In genomic region chr14:8549108-8549507, GRCm38 (mm10) we compare ENCODE assay signal across 24 mouse cellular contexts.
DNase-seq lines count a peak whose midpoint lies in the region; ATAC-seq and TF ChIP-seq lines count a peak whose summit lies in the region.
"Had no signal": no experiment of that assay in that cellular context is flagged by ENCODE, and none has a peak within 500 bp of the region (broad histone marks: within the 10 kb centered on the region; RNA-seq: fewer than 3 reads in every experiment).

No protein-coding gene starts in this region.

- no peaks in the 10 kb centered on the region for H3K9me3 ChIP-seq in midbrain, embryonic 14.5 days (ENCODE audit: control insufficient read depth, low read length)
- H3K9me3 ChIP-seq in midbrain, postnatal 0 days (ENCODE audit: low read length): no peaks in the 10 kb centered on the region
- H3K9me3 ChIP-seq in MEL (replicated peaks; ENCODE audit: insufficient read depth, low read length): no peaks in the 10 kb centered on the region
- H3K9me3 ChIP-seq: embryonic facial prominence, embryonic 12.5 days; forebrain, embryonic 13.5 days; forebrain, embryonic 15.5 days; G1E had no signal

- H3K79me2 ChIP-seq in MEL (ENCODE audit: control insufficient read depth, insufficient read depth, low read length, poor library complexity): no peaks in the 10 kb centered on the region

- no peak overlapping the region for H3K4me3 ChIP-seq in midbrain, embryonic 14.5 days (replicated peaks; ENCODE audit: low read depth, low read length)
- H3K4me3 ChIP-seq in midbrain, postnatal 0 days (ENCODE audit: low read depth, low read length): no peak overlapping the region
- H3K4me3 ChIP-seq in MEL (ENCODE audit: control insufficient read depth in 1 of 2, insufficient read depth in 1 of 2, low read depth in 2 of 2, low read length in 2 of 2): no peak overlapping the region
- H3K4me3 ChIP-seq: embryonic facial prominence, embryonic 10.5 days; embryonic facial prominence, embryonic 12.5 days; forebrain, embryonic 13.5 days; forebrain, embryonic 15.5 days had no signal

- peak; percentile 7 for DNase-seq in midbrain, embryonic 14.5 days
- no peak for DNase-seq in midbrain, postnatal 0 days (ENCODE audit: low spot score)
- DNase-seq in MEL (ENCODE audit: low read depth, low spot score): peak; percentile 6
- DNase-seq in frontal cortex, postnatal 25 days (ENCODE audit: low spot score in 2 of 2): no peak
- DNase-seq: adrenal gland, adult 8-10 months; adrenal gland, postnatal 14 days; adrenal gland, postnatal 36 days; B cell, adult 2 months; cerebellum, adult 11-12 months; cerebellum, adult 2 months; cerebellum, adult 9-10 months; cerebellum, postnatal 10 days; cerebellum, postnatal 25 days; forebrain, postnatal 0 days had no signal

- no peak overlapping the region for H3K4me2 ChIP-seq in midbrain, embryonic 14.5 days (ENCODE audit: low read length)
- no peak overlapping the region for H3K4me2 ChIP-seq in midbrain, postnatal 0 days (ENCODE audit: low read depth, low read length, poor library complexity, severe bottlenecking)
- H3K4me2 ChIP-seq: embryonic facial prominence, embryonic 12.5 days; forebrain, embryonic 13.5 days; forebrain, embryonic 15.5 days had no signal

- H3K27ac ChIP-seq in midbrain, embryonic 14.5 days (replicated peaks; ENCODE audit: low read depth, low read length): no peak overlapping the region
- H3K27ac ChIP-seq in midbrain, postnatal 0 days (ENCODE audit: low read depth, low read length): no peak overlapping the region
- H3K27ac ChIP-seq in MEL (ENCODE audit: control insufficient read depth, low read depth, low read length): no peak overlapping the region; the same call in 1 of the 2 replicates
- H3K27ac ChIP-seq: embryonic facial prominence, embryonic 10.5 days; embryonic facial prominence, embryonic 12.5 days; forebrain, embryonic 13.5 days; forebrain, embryonic 15.5 days had no signal

- no peak for TF ChIP-seq POLR2A in MEL (IDR thresholded peaks at IDR 0.05; ENCODE audit: control insufficient read depth in 1 of 2, insufficient read depth in 1 of 2, low read depth in 1 of 2, low read length in 2 of 2, poor library complexity in 1 of 2)

- TF ChIP-seq EP300 in MEL (IDR thresholded peaks at IDR 0.05; ENCODE audit: low read depth in 1 of 2, low read length in 2 of 2): peak in 1 of 2 experiments; percentile 62; a peak in 2 of 4 replicates

- TF ChIP-seq CTCF in midbrain, postnatal 0 days (IDR thresholded peaks at IDR 0.05): no peak
- TF ChIP-seq CTCF in MEL (IDR thresholded peaks at IDR 0.05 in 2 of 3, conservative IDR thresholded peaks at IDR 0.05 in 1 of 3; ENCODE audit: control insufficient read depth in 1 of 3, insufficient read depth in 1 of 3, low read depth in 2 of 3, low read length in 3 of 3, poor library complexity in 1 of 3, severe bottlenecking in 1 of 3): no peak

- H3K27me3 ChIP-seq in midbrain, embryonic 14.5 days (ENCODE audit: control insufficient read depth, insufficient read depth, low read length): no peaks in the 10 kb centered on the region
- H3K27me3 ChIP-seq in midbrain, postnatal 0 days (ENCODE audit: insufficient read depth, low read length): no peaks in the 10 kb centered on the region
- no peaks in the 10 kb centered on the region for H3K27me3 ChIP-seq in MEL (ENCODE audit: control insufficient read depth in 1 of 2, insufficient read depth in 2 of 2, low read length in 2 of 2)
- H3K27me3 ChIP-seq: CH12.LX; embryonic facial prominence, embryonic 12.5 days; forebrain, embryonic 13.5 days; forebrain, embryonic 15.5 days; Patski had no signal

- 61% methylated on average over 4 of the region's 4 CpGs for WGBS in midbrain, embryonic 14.5 days
- WGBS in midbrain, postnatal 0 days: 49% methylated on average over 4 of the region's 4 CpGs

- H3K36me3 ChIP-seq in midbrain, embryonic 14.5 days (ENCODE audit: control insufficient read depth, insufficient read depth, low read length): no peaks in the 10 kb centered on the region
- no peaks in the 10 kb centered on the region for H3K36me3 ChIP-seq in midbrain, postnatal 0 days (ENCODE audit: insufficient read depth, low read length)
- no peaks in the 10 kb centered on the region for H3K36me3 ChIP-seq in MEL (ENCODE audit: control insufficient read depth in 1 of 2, insufficient read depth in 2 of 2, low read length in 2 of 2)
- H3K36me3 ChIP-seq: embryonic facial prominence, embryonic 12.5 days; forebrain, embryonic 15.5 days; G1E had no signal

- no peak for TF ChIP-seq RAD21 in MEL (IDR thresholded peaks at IDR 0.05; ENCODE audit: low read depth, low read length)

- ATAC-seq in midbrain, embryonic 14.5 days (ENCODE audit: low FRiP score, low TSS enrichment): no peak
- ATAC-seq in midbrain, postnatal 0 days (ENCODE audit: low FRiP score): no peak
- ATAC-seq in inflammation-experienced regulatory T-cells, adult 6 months: no peak
- ATAC-seq: activated CD4-positive, CD25-positive, alpha-beta regulatory T cell, adult 4 months; CD4-positive, CD25-positive, alpha-beta regulatory T cell, adult 4 months; forebrain, embryonic 13.5 days; forebrain, embryonic 15.5 days; forebrain, postnatal 0 days; Patski had no signal

- no peak overlapping the region for H3K9ac ChIP-seq in midbrain, embryonic 14.5 days (replicated peaks; ENCODE audit: low read length)
- H3K9ac ChIP-seq in midbrain, postnatal 0 days (replicated peaks; ENCODE audit: low read length, poor library complexity, severe bottlenecking): no peak overlapping the region
- no peak overlapping the region for H3K9ac ChIP-seq in MEL (ENCODE audit: control insufficient read depth, low read depth, low read length, poor library complexity, severe bottlenecking)
- H3K9ac ChIP-seq: embryonic facial prominence, embryonic 12.5 days; forebrain, embryonic 13.5 days; forebrain, embryonic 15.5 days; forebrain, postnatal 0 days had no signal

- H3K4me1 ChIP-seq in midbrain, embryonic 14.5 days (ENCODE audit: control insufficient read depth, insufficient read depth, low read length): no peaks in the 10 kb centered on the region
- H3K4me1 ChIP-seq in midbrain, postnatal 0 days (ENCODE audit: insufficient read depth, low read length): no peaks in the 10 kb centered on the region
- H3K4me1 ChIP-seq in MEL (ENCODE audit: control insufficient read depth in 1 of 2, insufficient read depth in 2 of 2, low read length in 2 of 2): no peaks in the 10 kb centered on the region
- H3K4me1 ChIP-seq: embryonic facial prominence, embryonic 10.5 days; embryonic facial prominence, embryonic 12.5 days; forebrain, embryonic 13.5 days; forebrain, embryonic 15.5 days had no signal

TF ChIP-seq in MEL, 35 proteins besides CTCF, POLR2A, EP300 and RAD21:
- TF ChIP-seq CHD2 (IDR thresholded peaks at IDR 0.05; ENCODE audit: low read length) (no peak), MYB (IDR thresholded peaks at IDR 0.05; ENCODE audit: low read depth, low read length) (peak; percentile 47; the same call in 1 of the 2 replicates)

Comparison
In these comparisons a context has a peak if more than half of its experiments do, and no peak if none do; other contexts are left out.
1. DNase-seq: peak in midbrain, embryonic 14.5 days (single experiment) and MEL (single experiment); none in midbrain, postnatal 0 days (single experiment) and frontal cortex, postnatal 25 days (0 of 2).